Mouse (Mus musculus) heart, postnatal 0 days (tissue): Measurements from ENCODE around the gene C1galt1.

Experiments used
- CTCF ChIP-seq: IDR thresholded peaks from 2 replicates; pipeline ENCODE4 v1.5.1; 2016; ENCODE audit warnings: antibody characterized with exemption, control low read depth, low read depth
- EP300 ChIP-seq: IDR thresholded peaks from 2 replicates; pipeline ENCODE4 v1.6.1; 2016; ENCODE audit warnings: antibody characterized with exemption, low read depth

DNA sequence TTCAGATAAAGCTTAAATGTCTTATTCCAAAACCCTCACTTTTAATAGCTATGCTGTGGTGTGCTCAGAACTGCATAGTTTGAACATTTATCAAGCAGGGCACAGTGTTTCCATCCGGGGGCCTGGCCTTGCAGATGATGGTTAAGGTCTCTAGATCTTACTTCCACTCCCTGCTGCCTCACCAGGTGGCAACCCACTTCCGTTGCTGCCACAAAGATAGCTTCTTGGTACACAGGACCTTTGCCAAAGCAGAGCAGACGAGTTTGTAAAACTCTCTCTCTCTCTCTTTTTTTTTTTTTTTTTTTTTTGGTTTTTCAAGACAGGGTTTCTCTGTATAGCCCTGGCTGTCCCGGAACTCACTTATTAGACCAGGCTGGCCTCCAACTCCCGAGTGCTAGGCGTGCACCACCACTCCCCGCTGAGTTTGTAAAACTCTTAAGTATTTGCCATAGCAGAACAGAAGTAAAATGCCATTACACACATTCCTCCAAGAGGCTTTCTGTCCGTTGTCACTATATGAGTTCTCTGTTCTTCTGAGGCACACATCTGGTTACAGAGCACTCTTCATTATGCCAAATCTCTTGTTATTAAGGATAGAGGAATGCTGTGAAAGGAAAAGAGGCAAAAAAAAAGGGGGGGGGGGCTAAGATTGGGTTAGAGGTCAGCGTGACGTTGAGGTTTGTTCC, 773 bp upstream of the C1galt1 start:
- TF ChIP-seq CTCF (no peak), EP300 (no peak)
